Mouse (Mus musculus): ENCODE measurements around the gene Samd13. TPM values are rescaled to one million over a fixed set of nuclear protein-coding genes. Genes with fewer than 3 reads are reported as not detected.

Gene Samd13
- total and polyA plus RNA-seq, 2 experiments from 2014 or later: 0.46 to 0.89 TPM

- ATAC-seq (no peak), DNase-seq (ENCODE audit: low spot score) (no peak)
- Histone ChIP-seq H3K4me1 (ENCODE audit: insufficient read depth, low read length) (no peaks in the 10 kb centered on the region), H3K36me3 (ENCODE audit: insufficient read depth, low read length) (no peaks in the 10 kb centered on the region), H3K4me3 (ENCODE audit: low read length) (no peak overlapping the region), H3K9ac (replicated peaks; ENCODE audit: low read length) (no peak overlapping the region), H3K9me3 (ENCODE audit: low read length) (no peaks in the 10 kb centered on the region), H3K4me2 (ENCODE audit: low read depth, low read length) (no peak overlapping the region), H3K27me3 (ENCODE audit: insufficient read depth, low read length) (no peaks in the 10 kb centered on the region), H3K27ac (no peak overlapping the region)
- 80% methylated on average over 5 of the region's 5 CpGs for WGBS
- TF ChIP-seq CTCF (IDR thresholded peaks at IDR 0.05; ENCODE audit: low read depth): no peak
Observed at GRCm38 (mm10) chr3:146692547-146692946, 7.2 kb upstream of the Samd13 start.

- no peak for ATAC-seq
- H3K4me3 ChIP-seq (ENCODE audit: low read length): no peak overlapping the region
- H3K27ac ChIP-seq: no peak overlapping the region
- no peaks in the 10 kb centered on the region; the same call in 1 of the 2 replicates for H3K4me1 ChIP-seq (ENCODE audit: insufficient read depth, low read length)
- no peaks in the 10 kb centered on the region for H3K9me3 ChIP-seq (ENCODE audit: low read length)
- TF ChIP-seq CTCF (IDR thresholded peaks at IDR 0.05; ENCODE audit: low read depth): no peak
- 76% methylated on average over 4 of the region's 4 CpGs for WGBS
- no peak overlapping the region for H3K9ac ChIP-seq (replicated peaks; ENCODE audit: low read length)
- no peak for DNase-seq (ENCODE audit: low spot score)
- no peak overlapping the region for H3K4me2 ChIP-seq (ENCODE audit: low read depth, low read length)
- no peaks in the 10 kb centered on the region for H3K27me3 ChIP-seq (ENCODE audit: insufficient read depth, low read length)
- H3K36me3 ChIP-seq (ENCODE audit: insufficient read depth, low read length): no peaks in the 10 kb centered on the region
Observed at GRCm38 (mm10) chr3:146687121-146687725, 1.8 kb upstream of the Samd13 start.

GRCm38 (mm10) chr3:146686428-146686827 is 1.0 kb upstream of the Samd13 start:
- ATAC-seq (no peak), DNase-seq (ENCODE audit: low spot score) (no peak)
- H3K27me3 ChIP-seq (ENCODE audit: insufficient read depth, low read length): no peaks in the 10 kb centered on the region
- H3K9ac ChIP-seq (replicated peaks; ENCODE audit: low read length): no peak overlapping the region
- H3K4me2 ChIP-seq (ENCODE audit: low read depth, low read length): no peak overlapping the region
- TF ChIP-seq CTCF (IDR thresholded peaks at IDR 0.05; ENCODE audit: low read depth): no peak
- no peaks in the 10 kb centered on the region for H3K36me3 ChIP-seq (ENCODE audit: insufficient read depth, low read length)
- H3K4me3 ChIP-seq (ENCODE audit: low read length): no peak overlapping the region
- WGBS: 91% methylated on average over 8 of the region's 8 CpGs
- H3K9me3 ChIP-seq (ENCODE audit: low read length): no peaks in the 10 kb centered on the region
- no peaks in the 10 kb centered on the region; the same call in 1 of the 2 replicates for H3K4me1 ChIP-seq (ENCODE audit: insufficient read depth, low read length)
- no peak overlapping the region for H3K27ac ChIP-seq

GRCm38 (mm10) chr3:146683095-146683494 is 2.3 kb downstream of the Samd13 start:
- Histone ChIP-seq H3K9me3 (ENCODE audit: low read length) (no peaks in the 10 kb centered on the region), H3K4me2 (ENCODE audit: low read depth, low read length) (no peak overlapping the region), H3K9ac (replicated peaks; ENCODE audit: low read length) (no peak overlapping the region), H3K4me3 (ENCODE audit: low read length) (no peak overlapping the region), H3K4me1 (ENCODE audit: insufficient read depth, low read length) (no peaks in the 10 kb centered on the region; the same call in 1 of the 2 replicates), H3K27me3 (ENCODE audit: insufficient read depth, low read length) (no peaks in the 10 kb centered on the region), H3K36me3 (ENCODE audit: insufficient read depth, low read length) (no peaks in the 10 kb centered on the region), H3K27ac (no peak overlapping the region)
- WGBS: 87% methylated on average over 2 of the region's 2 CpGs
- no peak for TF ChIP-seq CTCF (IDR thresholded peaks at IDR 0.05; ENCODE audit: low read depth)
- DNase-seq (ENCODE audit: low spot score) (no peak), ATAC-seq (no peak)

- H3K4me2 ChIP-seq (ENCODE audit: low read depth, low read length): peak overlapping the region; percentile 53
- no peaks in the 10 kb centered on the region for H3K9me3 ChIP-seq (ENCODE audit: low read length)
- TF ChIP-seq CTCF (IDR thresholded peaks at IDR 0.05; ENCODE audit: low read depth): no peak
- no peaks in the 10 kb centered on the region for H3K36me3 ChIP-seq (ENCODE audit: insufficient read depth, low read length)
- peak overlapping the region; percentile 29 for H3K4me3 ChIP-seq (ENCODE audit: low read length)
- H3K27ac ChIP-seq: peak overlapping the region; percentile 41; the same call in 1 of the 2 replicates
- ATAC-seq (no peak), DNase-seq (ENCODE audit: low spot score) (peak; percentile 83)
- H3K9ac ChIP-seq (replicated peaks; ENCODE audit: low read length): peak overlapping the region; percentile 24; the same call in 1 of the 2 replicates
- WGBS: 33% methylated on average over 13 of the region's 13 CpGs
- H3K27me3 ChIP-seq (ENCODE audit: insufficient read depth, low read length): no peaks in the 10 kb centered on the region
- no peaks in the 10 kb centered on the region; the same call in 1 of the 2 replicates for H3K4me1 ChIP-seq (ENCODE audit: insufficient read depth, low read length)
Observed at GRCm38 (mm10) chr3:146682140-146682651, 3.2 kb downstream of the Samd13 start.

GRCm38 (mm10) chr3:146681696-146682095 is 3.7 kb downstream of the Samd13 start:
- ATAC-seq: no peak
- TF ChIP-seq CTCF (IDR thresholded peaks at IDR 0.05; ENCODE audit: low read depth): no peak
- H3K27me3 ChIP-seq (ENCODE audit: insufficient read depth, low read length): no peaks in the 10 kb centered on the region
- H3K4me2 ChIP-seq (ENCODE audit: low read depth, low read length): peak overlapping the region; percentile 53
- no peak for DNase-seq (ENCODE audit: low spot score)
- 55% methylated on average over 8 of the region's 8 CpGs for WGBS
- H3K9me3 ChIP-seq (ENCODE audit: low read length): no peaks in the 10 kb centered on the region
- no peaks in the 10 kb centered on the region for H3K36me3 ChIP-seq (ENCODE audit: insufficient read depth, low read length)
- no peaks in the 10 kb centered on the region; the same call in 1 of the 2 replicates for H3K4me1 ChIP-seq (ENCODE audit: insufficient read depth, low read length)
- peak overlapping the region; percentile 29 for H3K4me3 ChIP-seq (ENCODE audit: low read length)
- H3K27ac ChIP-seq: no peak overlapping the region
- H3K9ac ChIP-seq (replicated peaks; ENCODE audit: low read length): no peak overlapping the region; the same call in 1 of the 2 replicates

- Histone ChIP-seq H3K4me3 (ENCODE audit: low read length) (no peak overlapping the region), H3K4me1 (ENCODE audit: insufficient read depth, low read length) (no peaks in the 10 kb centered on the region; the same call in 1 of the 2 replicates), H3K4me2 (ENCODE audit: low read depth, low read length) (no peak overlapping the region), H3K9ac (replicated peaks; ENCODE audit: low read length) (no peak overlapping the region), H3K27ac (no peak overlapping the region), H3K9me3 (ENCODE audit: low read length) (no peaks in the 10 kb centered on the region), H3K27me3 (ENCODE audit: insufficient read depth, low read length) (no peaks in the 10 kb centered on the region), H3K36me3 (ENCODE audit: insufficient read depth, low read length) (no peaks in the 10 kb centered on the region)
- TF ChIP-seq CTCF (IDR thresholded peaks at IDR 0.05; ENCODE audit: low read depth): no peak
- DNase-seq (ENCODE audit: low spot score) (no peak), ATAC-seq (no peak)
- WGBS: 91% methylated on average over 13 of the region's 13 CpGs
Observed at GRCm38 (mm10) chr3:146680625-146681024, 4.8 kb downstream of the Samd13 start.
